ENCODE assay signal across 14 mouse cellular contexts in genomic region chr1:27629101-27629500, GRCm38 (mm10).
"Had no signal": no experiment of that assay in that cellular context is flagged by ENCODE, and none has a peak within 500 bp of the region (broad histone marks: within the 10 kb centered on the region; RNA-seq: fewer than 3 reads in every experiment).

No protein-coding gene starts in this region.

- ATAC-seq: intestine, embryonic 15.5 days had no signal

- H3K9ac ChIP-seq: intestine, embryonic 15.5 days; liver, embryonic 13.5 days had no signal

- H3K9me3 ChIP-seq: intestine, embryonic 15.5 days; liver, embryonic 13.5 days had no signal

- H3K4me1 ChIP-seq: intestine, embryonic 15.5 days; liver, embryonic 13.5 days had no signal

- H3K36me3 ChIP-seq: intestine, embryonic 15.5 days; liver, embryonic 13.5 days had no signal

- DNase-seq: kidney, adult 18-20 months; kidney, adult 9 months; kidney, postnatal 14 days; kidney, postnatal 4 days; liver, embryonic 13.5 days; lung, adult 2 months; lung, postnatal 14 days; lung, postnatal 4 days; midbrain, embryonic 14.5 days; thymus, adult 2 months; thymus, postnatal 14 days; thymus, postnatal 4 days had no signal

- H3K27me3 ChIP-seq: intestine, embryonic 15.5 days; liver, embryonic 13.5 days had no signal

- H3K4me3 ChIP-seq: intestine, embryonic 15.5 days; liver, embryonic 13.5 days had no signal

- H3K4me2 ChIP-seq: intestine, embryonic 15.5 days; liver, embryonic 13.5 days; midbrain, embryonic 11.5 days had no signal

- H3K27ac ChIP-seq: intestine, embryonic 15.5 days; liver, embryonic 13.5 days had no signal
